Comparison of ENCODE assay signal across 8 mouse cellular contexts in the genomic region with DNA sequence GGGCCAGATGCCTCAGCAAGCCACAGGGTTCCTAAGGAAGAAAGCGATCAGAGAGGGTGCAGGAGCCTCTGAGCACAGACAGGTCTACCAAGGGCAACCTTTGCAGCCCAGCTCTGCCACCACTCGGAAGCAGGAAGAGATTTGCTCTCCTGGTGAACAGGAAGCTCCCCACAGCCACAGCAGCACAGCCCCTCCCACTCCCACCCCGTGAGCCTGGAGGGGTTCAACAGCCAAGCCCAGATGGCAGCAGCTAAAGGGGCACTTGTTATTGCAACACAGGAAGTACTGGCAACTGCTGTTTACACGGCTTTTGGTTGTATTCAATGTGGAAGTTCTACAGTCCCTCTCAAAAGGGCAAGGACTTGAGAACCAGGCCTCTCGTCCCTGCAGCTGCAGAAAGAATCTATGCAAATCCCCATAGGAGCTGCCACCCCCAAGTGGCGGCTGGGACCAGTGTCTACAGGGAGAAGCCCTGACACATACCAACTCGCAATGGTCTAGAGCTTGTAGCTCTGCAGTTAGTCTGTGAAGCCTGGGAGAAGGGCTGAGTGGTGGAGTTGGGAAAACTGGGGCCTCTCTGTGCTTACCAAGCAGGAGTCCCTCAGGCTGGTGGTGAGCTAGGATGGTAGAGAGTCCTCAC. TPM values are rescaled to one million over a fixed set of nuclear protein-coding genes. Genes with fewer than 3 reads are reported as not detected.
DNase-seq lines count a peak whose midpoint lies in the region; ATAC-seq lines count a peak whose summit lies in the region.

No protein-coding gene starts in this region.

- H3K4me1 ChIP-seq in embryonic facial prominence, embryonic 13.5 days, result peaks cover 10% of the 10 kb centered on the region; the same call in 1 of the 2 replicates

- no peak overlapping the region for H3K4me2 ChIP-seq in embryonic facial prominence, embryonic 13.5 days

- no peak for ATAC-seq in embryonic facial prominence, embryonic 13.5 days (ENCODE audit: insufficient number of reproducible peaks, insufficient read depth, low FRiP score, low TSS enrichment, low read depth)

- DNase-seq in gastrocnemius, postnatal 14 days, result peak; percentile 27
- no peak for DNase-seq in gastrocnemius, postnatal 4 days (ENCODE audit: low spot score in 2 of 2)
- peak; percentile 82 for DNase-seq in CD4-positive, CD25-positive, alpha-beta regulatory T cell, adult 2 months (ENCODE audit: low read depth, low spot score)
- peak; percentile 39 to 52 for DNase-seq in kidney, postnatal 4 days
- peak; percentile 88 for DNase-seq in lung, postnatal 25 days (ENCODE audit: low spot score)
- DNase-seq in thymus, postnatal 10 days (ENCODE audit: low spot score in 2 of 2), result peak; percentile 91 to 97
- no peak for DNase-seq in ovary, postnatal 36 days (ENCODE audit: low spot score)

- H3K27me3 ChIP-seq in embryonic facial prominence, embryonic 13.5 days, result no peaks in the 10 kb centered on the region

- WGBS in embryonic facial prominence, embryonic 13.5 days, result 46% methylated on average over 7 of the region's 7 CpGs

- H3K36me3 ChIP-seq in embryonic facial prominence, embryonic 13.5 days, result no peaks in the 10 kb centered on the region

- intact Hi-C loops in gastrocnemius, postnatal 14 days (cut with DNase I; ENCODE audit: low total_unique reads), result no loop called here

- no peak overlapping the region for H3K4me3 ChIP-seq in embryonic facial prominence, embryonic 13.5 days

- H3K9me3 ChIP-seq in embryonic facial prominence, embryonic 13.5 days, result no peaks in the 10 kb centered on the region

- no peak overlapping the region for H3K9ac ChIP-seq in embryonic facial prominence, embryonic 13.5 days

- peak overlapping the region; percentile 68; the same call in 1 of the 2 replicates for H3K27ac ChIP-seq in embryonic facial prominence, embryonic 13.5 days

RNA-seq across cellular contexts. Expression of a gene that starts 51.0 kb away (rescaled TPM):
- 1 to 10 TPM; 8.0 to 8.5 TPM for total RNA-seq in gastrocnemius, postnatal 14 days (2021)
- 10 to 100 TPM; 13.8 to 19.2 TPM for total RNA-seq in gastrocnemius, postnatal 4 days (2021)
- polyA plus RNA-seq in embryonic facial prominence, embryonic 13.5 days (2015; fragmentation: Nextera tagmentation; extraction: Ambion mirVana), result 19.4 and 20.1 TPM in 2 replicates

Comparison
In these comparisons a context has a peak if more than half of its experiments do, and no peak if none do; other contexts are left out.
1. DNase-seq: peak in gastrocnemius, postnatal 14 days (single experiment), CD4-positive, CD25-positive, alpha-beta regulatory T cell, adult 2 months (single experiment), kidney, postnatal 4 days (2 of 2), lung, postnatal 25 days (single experiment) and thymus, postnatal 10 days (2 of 2); none in gastrocnemius, postnatal 4 days (0 of 2) and ovary, postnatal 36 days (single experiment).